Mouse (Mus musculus) heart, postnatal 0 days (tissue): ENCODE data around the gene Ttc39b.

ENCODE experiments used
- CTCF ChIP-seq: IDR thresholded peaks from 2 replicates; pipeline ENCODE4 v1.5.1; 2016; ENCODE audit warnings: antibody characterized with exemption, control low read depth, low read depth
- EP300 ChIP-seq: IDR thresholded peaks from 2 replicates; pipeline ENCODE4 v1.6.1; 2016; ENCODE audit warnings: antibody characterized with exemption, low read depth

DNA sequence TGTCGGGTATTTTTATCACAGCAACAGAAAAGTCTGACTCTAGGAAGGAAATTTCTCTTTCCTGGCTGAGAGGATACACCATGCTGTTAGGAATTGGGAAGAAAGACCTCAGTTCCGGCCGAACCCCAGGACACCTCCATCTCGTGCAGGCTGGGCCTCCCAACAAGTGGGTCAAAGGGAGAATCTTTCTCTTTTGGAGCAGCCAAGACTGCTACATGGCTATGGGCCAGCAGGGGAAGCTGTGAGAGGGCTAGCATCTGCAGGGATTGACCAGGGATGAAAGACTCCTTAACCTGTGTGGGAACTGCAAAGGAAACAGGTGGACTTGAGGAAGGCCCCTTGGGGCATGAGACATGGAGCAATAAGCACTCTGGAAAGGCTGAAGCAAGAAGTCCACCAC is 11.7 kb downstream of the Ttc39b start:
- TF ChIP-seq CTCF (no peak), EP300 (0 out of 2 replicates have a peak, but pooled peaks have one; percentile 59)
